Mouse (Mus musculus) kidney, adult 2 months (tissue): ENCODE measurements around the gene Bach1. TPM values are rescaled to one million over a fixed set of nuclear protein-coding genes. Genes with fewer than 3 reads are reported as not detected.

ENCODE experiments used
- DNase-seq: peaks from one replicate; pipeline ENCODE4 v3.0.0; 2021
- H3K27ac ChIP-seq: fragments of 200-500 bp; 2 replicates; pipeline ENCODE4 v1.5.1; 2012; ENCODE audit warnings: low read depth, low read length, control low read depth, inconsistent platforms; ENCODE audit not compliant: insufficient read depth
- H3K27me3 ChIP-seq: fragments of 200-500 bp; replicated peaks from 2 replicates; pipeline ENCODE4 v1.6.1; 2012; ENCODE audit warnings: mild to moderate bottlenecking, moderate library complexity, low read length, inconsistent platforms; ENCODE audit not compliant: control insufficient read depth, insufficient read depth
- H3K36me3 ChIP-seq: fragments of 200-500 bp; 2 replicates; pipeline ENCODE4 v1.6.1; 2012; ENCODE audit warnings: mild to moderate bottlenecking, moderate library complexity, low read length, inconsistent platforms; ENCODE audit not compliant: control insufficient read depth, insufficient read depth
- H3K4me1 ChIP-seq: fragments of 200-500 bp; 2 replicates; pipeline ENCODE4 v1.6.1; 2011; ENCODE audit warnings: low read length; ENCODE audit not compliant: control insufficient read depth, insufficient read depth
- H3K4me3 ChIP-seq: fragments of 200-500 bp; 2 replicates; pipeline ENCODE4 v1.5.1; 2011; ENCODE audit warnings: mild to moderate bottlenecking, low read depth, low read length, control low read depth; ENCODE audit not compliant: insufficient read depth
- CTCF ChIP-seq: fragments of 200-500 bp; conservative IDR thresholded peaks from 2 replicates; pipeline ENCODE4 v1.5.1; 2011; ENCODE audit warnings: low read depth, mild to moderate bottlenecking, control low read depth, low read length, moderate library complexity, mixed read lengths; ENCODE audit not compliant: insufficient read depth, insufficient read length
- POLR2A ChIP-seq: fragments of 200-500 bp; IDR thresholded peaks from one replicate; pipeline ENCODE4 v1.6.1; 2011; ENCODE audit warnings: low read depth, low read length, control low read depth
- WGBS: fragments of 180-500 bp; shearing (Covaris S2); methylation state at CpG from one replicate; pipeline ENCODE4 v1.1.7; 2018; 5-methylcytosine and 5-hydroxymethylcytosine counted together
- polyA plus RNA-seq: library from polyadenylated mRNA; depleted of rRNA; stranded (reverse); fragments of >200 nt; gene quantifications from 2 replicates; pipeline ENCODE4 v1.2.3, GENCODE M21; 2012

The Bach1 gene
- polyA plus RNA-seq, 1 experiment, result 9.7 TPM

- 58% methylated on average over 5 of the region's 5 CpGs for WGBS
- no peak for DNase-seq
- Histone ChIP-seq H3K27me3 (no peaks in the 10 kb centered on the region), H3K4me1 (peaks cover 37% of the 10 kb centered on the region), H3K4me3 (no peak overlapping the region), H3K36me3 (no peaks in the 10 kb centered on the region), H3K27ac (no peak overlapping the region)
- no peak for TF ChIP-seq POLR2A
- no peak for TF ChIP-seq CTCF
These were observed 5.5 kb downstream of the Bach1 start for GRCm38 (mm10) chr16:87704225-87704624.

- TF ChIP-seq CTCF (no peak), POLR2A (no peak)
- Histone ChIP-seq H3K4me3 (no peak overlapping the region), H3K36me3 (no peaks in the 10 kb centered on the region), H3K27me3 (no peaks in the 10 kb centered on the region), H3K27ac (no peak overlapping the region), H3K4me1 (peaks cover 37% of the 10 kb centered on the region)
- WGBS, result 70% methylated on average over 19 of the region's 19 CpGs
- DNase-seq, result no peak
These were observed 7.3 kb downstream of the Bach1 start for GRCm38 (mm10) chr16:87705892-87706589.

DNA sequence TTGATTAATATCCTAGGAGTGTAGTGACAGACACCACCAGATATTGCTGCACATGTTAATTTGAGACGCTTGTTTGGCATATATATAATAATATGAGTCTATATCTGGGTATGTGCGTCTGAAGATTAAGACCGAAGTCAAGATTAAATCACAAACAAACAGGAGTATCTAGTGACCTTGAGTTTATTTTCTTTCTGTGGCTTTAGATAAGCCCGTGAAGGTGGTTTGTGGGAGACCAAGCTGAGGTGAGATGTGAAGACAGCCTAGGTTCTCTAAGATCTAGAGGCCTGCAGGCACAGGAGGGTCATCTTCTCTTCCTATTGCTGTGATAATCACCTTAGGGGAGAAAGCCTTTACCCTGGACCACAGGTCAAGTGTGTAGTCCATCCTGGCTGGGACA is 8.6 kb downstream of the Bach1 start:
- no peak for DNase-seq
- Histone ChIP-seq H3K4me3 (no peak overlapping the region), H3K27me3 (no peaks in the 10 kb centered on the region), H3K36me3 (no peaks in the 10 kb centered on the region), H3K4me1 (peaks cover 38% of the 10 kb centered on the region), H3K27ac (no peak overlapping the region)
- WGBS, result 77% methylated on average over 4 of the region's 4 CpGs
- no peak for TF ChIP-seq POLR2A

DNA sequence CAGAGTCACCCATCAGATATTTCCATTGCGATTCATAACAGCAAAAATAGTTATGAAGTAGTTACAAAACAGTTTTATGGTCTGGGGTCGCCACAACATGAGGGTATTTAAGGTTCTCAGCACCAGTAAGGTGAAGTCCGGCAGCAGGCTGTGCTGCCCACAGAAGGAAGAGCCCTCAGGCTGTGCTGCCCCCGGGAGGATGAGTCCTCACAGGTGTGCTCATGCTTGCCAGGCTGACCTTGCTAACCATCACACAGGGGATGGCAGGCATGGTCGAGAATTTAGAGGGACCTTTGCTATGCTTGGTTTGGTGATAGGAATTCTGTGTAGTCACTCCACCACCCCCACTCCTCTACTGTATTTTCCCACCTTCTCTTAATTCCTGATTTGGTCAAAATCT is 9.8 kb downstream of the Bach1 start:
- Histone ChIP-seq H3K27ac (no peak overlapping the region), H3K4me1 (peaks cover 36% of the 10 kb centered on the region), H3K36me3 (no peaks in the 10 kb centered on the region), H3K27me3 (no peaks in the 10 kb centered on the region), H3K4me3 (no peak overlapping the region)
- 45% methylated on average over 5 of the region's 5 CpGs for WGBS
- TF ChIP-seq CTCF, result no peak
- no peak for TF ChIP-seq POLR2A
- DNase-seq, result no peak

DNA sequence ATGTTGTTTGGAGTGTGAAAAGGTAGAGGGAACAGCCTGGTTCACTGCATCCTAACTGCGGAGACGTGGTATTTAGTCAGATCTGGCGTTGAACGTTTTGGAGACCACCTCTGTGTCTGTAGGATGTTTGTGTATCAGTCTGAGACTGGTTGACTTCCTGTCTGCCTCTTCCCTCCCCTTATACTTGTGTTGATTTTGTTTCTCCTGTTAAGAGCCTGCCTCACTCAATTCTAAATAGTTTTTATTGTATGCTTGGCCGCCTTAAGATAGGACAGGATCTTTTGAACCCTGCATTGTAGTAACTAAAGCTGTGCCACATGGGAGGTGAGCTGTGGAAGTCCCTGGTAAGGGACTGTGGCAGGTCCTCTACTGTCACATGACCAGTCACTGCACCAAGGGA is 10.4 kb downstream of the Bach1 start:
- 27% methylated on average over 5 of the region's 5 CpGs for WGBS
- Histone ChIP-seq H3K27ac (no peak overlapping the region), H3K36me3 (no peaks in the 10 kb centered on the region), H3K4me1 (peaks cover 34% of the 10 kb centered on the region), H3K4me3 (no peak overlapping the region), H3K27me3 (no peaks in the 10 kb centered on the region)
- DNase-seq, result no peak
- TF ChIP-seq POLR2A (no peak), CTCF (no peak)

DNA sequence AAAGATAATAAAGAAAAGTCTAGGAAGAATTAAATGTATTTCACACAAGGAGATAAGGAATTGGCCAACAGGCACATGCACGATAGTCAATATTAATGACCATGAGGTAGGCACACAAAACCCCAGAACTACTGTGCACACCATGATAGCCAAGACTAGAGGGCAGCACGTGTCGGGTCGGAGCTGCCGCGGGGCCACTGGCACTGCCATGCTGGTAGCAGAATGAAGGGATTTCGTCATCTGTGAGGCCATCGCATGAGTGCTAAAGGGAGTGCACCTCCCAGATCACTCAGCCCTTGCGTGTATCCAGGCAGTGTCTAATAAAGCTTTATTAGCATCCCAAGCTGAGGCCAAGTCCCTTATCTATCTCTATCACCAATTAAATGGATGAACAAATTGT is 11.2 kb downstream of the Bach1 start:
- no peak for DNase-seq
- Histone ChIP-seq H3K4me3 (no peak overlapping the region), H3K4me1 (peaks cover 36% of the 10 kb centered on the region), H3K36me3 (no peaks in the 10 kb centered on the region), H3K27me3 (no peaks in the 10 kb centered on the region), H3K27ac (no peak overlapping the region)
- TF ChIP-seq CTCF, result no peak
- TF ChIP-seq POLR2A, result no peak
- 91% methylated on average over 9 of the region's 9 CpGs for WGBS

GRCm38 (mm10) chr16:87711961-87712360 is 13.2 kb downstream of the Bach1 start:
- no peak for DNase-seq
- no peak overlapping the region for H3K4me3 ChIP-seq
- TF ChIP-seq POLR2A (no peak), CTCF (no peak)
- H3K36me3 ChIP-seq, result no peaks in the 10 kb centered on the region
- peaks cover 29% of the 10 kb centered on the region for H3K4me1 ChIP-seq
- 60% methylated on average over 2 of the region's 2 CpGs for WGBS
- H3K27me3 ChIP-seq, result no peaks in the 10 kb centered on the region
- no peak overlapping the region for H3K27ac ChIP-seq
